Mouse (Mus musculus) induced T-regulatory cell, adult 2 months (primary cell): ENCODE measurements at regions not wholly inside any gene's neighbourhood (a gene's known extent, or its start where the extent isn't known, plus 50 kb on each side); places are given as distances from the start of the nearest gene placed in this dataset.

ENCODE experiments used
- DNase-seq: peaks from one replicate; pipeline ENCODE4 v3.0.0-alpha.2; 2012; ENCODE audit warnings: low read depth

DNA sequence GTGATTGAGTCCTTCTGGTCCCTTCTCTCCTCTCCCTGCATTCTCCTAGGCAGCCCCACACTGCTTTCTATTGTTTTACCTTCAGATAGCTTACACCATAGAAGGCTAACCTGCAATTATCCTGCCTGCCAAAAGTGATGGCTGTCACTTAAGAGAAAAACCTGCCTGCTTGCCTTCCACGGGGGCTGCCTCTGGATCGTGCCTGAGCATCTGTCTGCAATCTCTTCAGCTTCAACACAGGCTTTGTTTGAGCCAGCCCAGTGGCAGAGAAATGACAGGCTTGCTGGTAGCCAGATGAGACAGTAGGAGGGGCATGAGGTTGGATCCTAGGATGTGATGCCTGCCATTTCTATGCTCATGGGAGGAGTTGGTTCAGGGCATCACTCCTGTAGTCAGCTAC, 345.2 kb upstream of the Tshz3 start:
- no peak for DNase-seq

- DNase-seq = no peak
Observed at GRCm38 (mm10) chr7:36350616-36351015, 347.3 kb upstream of the Tshz3 start.

DNA sequence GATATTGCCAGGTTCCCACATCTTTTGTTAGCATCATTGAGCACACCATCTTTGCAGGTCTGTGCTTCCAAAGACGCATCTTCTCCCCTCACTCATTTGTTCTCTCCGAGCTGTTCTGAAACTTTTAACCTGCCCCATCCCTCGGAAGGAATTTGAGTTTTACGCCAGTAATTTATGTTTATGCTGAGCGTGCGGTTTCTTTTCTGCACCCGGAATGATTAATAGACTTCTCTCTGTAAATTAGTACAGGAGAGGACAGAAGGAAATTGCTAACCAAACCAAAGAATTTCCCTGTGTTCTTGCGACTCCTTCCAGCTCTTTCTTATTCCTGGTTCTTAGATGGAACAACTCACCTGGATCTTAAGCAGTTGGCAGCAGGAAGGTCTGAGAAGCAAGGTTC, 349.7 kb upstream of the Tshz3 start:
- DNase-seq = no peak

GRCm38 (mm10) chr7:36334857-36335256, 363.1 kb upstream of the Tshz3 start:
- DNase-seq = no peak

DNA sequence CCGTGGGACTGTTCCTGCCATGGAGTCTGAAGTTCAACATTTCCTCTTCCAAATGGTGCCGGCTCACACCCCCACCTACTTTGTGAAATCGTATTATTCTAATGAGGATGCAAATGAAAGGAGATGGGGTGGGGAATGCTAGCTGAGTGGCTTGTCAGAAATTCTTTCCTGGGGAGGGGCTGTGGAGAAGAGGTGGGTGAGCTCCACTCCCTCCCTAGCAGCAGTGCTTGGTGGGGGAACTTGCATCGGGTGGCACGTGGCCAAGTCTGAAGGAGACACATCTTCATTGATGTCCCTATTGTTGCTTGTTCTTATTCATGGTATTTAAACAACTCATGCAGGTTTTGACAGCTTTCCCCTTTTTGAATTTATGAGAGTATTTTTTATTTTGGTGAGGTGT, 363.8 kb upstream of the Tshz3 start:
- DNase-seq = no peak

GRCm38 (mm10) chr7:36332633-36333032, 365.3 kb upstream of the Tshz3 start:
- no peak for DNase-seq

DNA sequence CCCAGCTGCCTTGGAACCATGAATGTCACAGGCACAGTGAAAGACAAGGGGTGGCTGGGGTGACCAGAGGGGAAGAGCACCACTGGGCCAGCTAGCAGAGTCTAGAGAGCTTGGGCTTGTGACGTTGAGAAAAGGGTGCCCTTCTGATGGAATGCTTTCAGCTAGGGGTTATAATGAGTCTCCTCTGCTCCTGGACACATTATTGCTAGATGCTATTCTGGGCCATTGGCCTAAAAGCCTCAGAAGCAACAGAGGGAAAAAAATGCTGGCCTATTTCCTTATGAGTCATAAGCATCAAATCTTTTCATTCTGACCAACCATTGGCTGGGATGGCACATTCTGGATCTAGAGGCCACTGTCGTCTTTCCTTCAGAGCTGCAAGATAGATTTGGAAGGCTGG, 369.8 kb upstream of the Tshz3 start:
- no peak for DNase-seq

DNA sequence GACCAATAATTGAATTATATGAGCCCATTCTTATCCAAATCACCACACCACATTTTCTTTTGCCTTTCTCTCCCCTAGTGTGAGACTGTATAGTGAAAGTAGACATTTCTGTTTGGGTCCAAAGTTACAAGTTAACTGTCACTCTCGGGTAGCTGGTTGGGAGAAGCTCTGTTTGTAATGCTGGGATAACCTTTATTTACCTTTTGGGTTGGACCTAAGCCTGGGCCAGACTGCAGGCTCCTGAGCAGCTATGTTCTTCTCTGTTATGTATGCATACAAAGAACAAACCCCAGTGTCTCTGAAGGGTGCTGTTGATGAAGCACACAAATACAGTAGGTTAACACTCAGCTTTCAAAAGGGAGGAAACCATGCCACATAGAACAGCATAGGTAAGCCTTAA, 373.9 kb upstream of the Tshz3 start:
- no peak for DNase-seq

DNA sequence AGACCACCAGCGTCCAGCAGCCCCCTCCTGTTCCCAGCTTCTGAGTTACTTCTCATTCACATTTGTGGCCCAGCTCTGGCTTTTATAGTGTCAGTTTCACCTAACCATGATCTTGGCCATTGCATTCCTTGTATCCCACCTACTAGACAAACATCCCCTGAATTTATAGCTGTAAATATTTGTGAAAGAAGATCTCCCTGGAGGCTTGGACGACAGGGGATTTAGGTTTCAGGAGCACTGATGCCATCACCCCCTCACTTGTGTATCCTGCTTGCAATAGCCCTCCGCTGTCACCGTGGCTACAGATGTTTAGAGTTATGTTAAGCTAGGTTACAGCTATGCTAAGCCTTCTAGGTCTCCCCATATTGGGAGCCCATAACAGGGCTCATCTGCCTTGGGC, 375.7 kb upstream of the Tshz3 start:
- no peak for DNase-seq

DNA sequence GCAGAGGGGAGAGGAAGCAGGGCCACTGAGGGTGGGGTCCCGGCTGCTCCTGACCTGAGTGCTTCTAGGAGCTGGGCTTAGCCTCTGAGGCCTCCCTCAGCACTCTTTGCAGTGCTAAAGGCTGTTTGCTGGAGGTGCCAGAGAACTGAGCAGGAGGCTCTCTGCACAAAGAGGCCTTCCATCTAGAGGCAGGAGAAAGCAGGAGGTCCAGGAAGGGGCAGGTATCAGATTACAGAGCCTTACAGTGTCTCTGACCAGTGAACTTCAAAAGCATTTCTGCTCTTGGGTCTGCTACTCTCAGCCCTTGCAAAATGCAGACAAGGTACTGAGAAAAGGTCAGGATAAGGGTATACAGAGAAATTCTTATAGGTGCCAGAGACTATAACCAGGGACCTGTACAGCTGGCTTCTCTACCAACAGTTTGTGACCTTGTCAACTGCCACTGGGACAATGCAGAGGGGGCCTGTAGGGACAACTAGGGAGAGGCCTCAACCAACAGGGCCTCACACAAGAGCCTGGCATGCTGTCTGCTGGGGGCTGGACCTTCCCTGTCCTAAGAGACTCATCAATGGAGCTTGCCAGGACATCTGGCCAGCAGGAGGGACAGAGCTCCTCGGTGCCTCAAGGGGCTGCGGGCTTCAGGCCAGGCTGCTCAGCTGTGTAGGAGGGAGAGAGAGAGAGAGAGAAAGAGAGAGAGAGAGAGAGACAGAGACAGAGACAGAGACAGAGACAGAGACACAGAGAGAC, 380.3 kb upstream of the Tshz3 start:
- no peak for DNase-seq

GRCm38 (mm10) chr7:36313751-36314150, 384.2 kb upstream of the Tshz3 start:
- no peak for DNase-seq

DNA sequence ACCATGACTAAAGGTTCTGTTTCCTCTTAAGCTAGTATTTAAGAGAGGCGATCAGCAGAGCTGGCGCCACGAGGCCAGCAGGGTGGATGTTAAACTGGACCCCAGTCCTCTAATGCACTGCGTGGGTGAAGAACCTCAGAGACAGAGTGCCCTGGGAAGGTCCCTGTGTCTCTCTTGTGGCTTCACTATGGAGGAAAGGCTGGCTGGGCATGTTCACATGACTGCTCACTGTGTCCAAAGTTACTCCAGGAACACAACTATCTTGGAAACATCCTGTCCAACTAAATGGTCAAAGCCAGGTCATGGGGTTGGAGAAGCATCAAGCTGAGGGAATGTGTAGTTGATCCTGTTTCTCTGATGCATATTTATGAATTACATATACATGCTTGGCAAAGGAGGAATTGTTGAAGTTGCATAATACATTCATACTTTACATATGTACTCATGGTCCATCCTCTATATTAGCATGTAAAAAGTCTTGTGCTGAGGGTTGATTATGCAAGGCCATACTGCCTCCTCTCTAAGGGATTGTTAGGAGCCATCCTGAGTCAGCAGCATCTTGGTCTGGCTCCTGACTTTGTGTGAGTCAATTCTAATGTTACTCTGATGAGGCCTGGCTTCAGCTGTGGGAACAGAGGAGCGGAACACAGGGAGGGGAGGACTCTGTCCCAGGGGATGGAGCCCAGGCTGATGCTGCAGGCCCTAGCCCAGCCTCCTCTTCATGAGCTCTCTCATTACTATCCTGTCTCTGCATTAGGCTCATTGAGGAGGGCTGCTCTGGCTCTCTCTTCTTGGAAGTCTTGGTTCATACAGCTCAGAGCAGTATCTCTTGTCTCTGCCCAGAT, 387.9 kb upstream of the Tshz3 start:
- DNase-seq = no peak

- no peak for DNase-seq
Observed at GRCm38 (mm10) chr7:36308726-36309125, 389.2 kb upstream of the Tshz3 start.

DNA sequence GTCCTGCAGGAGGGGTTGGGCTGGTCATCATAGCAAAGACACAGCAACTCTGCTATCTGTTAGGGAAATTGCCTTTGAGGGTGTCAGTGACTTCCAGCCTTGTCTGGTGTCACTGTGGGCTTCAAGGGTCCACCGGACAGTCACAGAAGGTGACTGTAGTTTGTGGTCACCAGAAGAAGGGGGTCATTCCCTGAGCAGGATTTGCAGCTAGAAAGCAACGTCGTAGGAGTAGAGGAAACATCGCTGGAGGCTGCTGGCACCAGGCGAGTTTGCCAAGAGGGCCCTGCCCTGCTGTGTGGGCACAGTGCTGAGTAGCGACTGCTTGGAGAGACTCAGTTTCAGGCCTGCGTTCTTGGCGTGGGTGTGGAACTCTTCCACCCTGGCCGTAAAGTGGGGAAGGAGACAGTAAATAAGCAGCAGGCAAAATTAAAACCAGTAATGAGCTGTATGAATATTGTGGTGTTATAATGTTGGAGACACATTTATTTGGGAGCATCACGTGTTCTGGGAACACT, 389.8 kb upstream of the Tshz3 start:
- no peak for DNase-seq

- no peak for DNase-seq
Observed at GRCm38 (mm10) chr7:36277275-36277674, 420.6 kb upstream of the Tshz3 start.

DNA sequence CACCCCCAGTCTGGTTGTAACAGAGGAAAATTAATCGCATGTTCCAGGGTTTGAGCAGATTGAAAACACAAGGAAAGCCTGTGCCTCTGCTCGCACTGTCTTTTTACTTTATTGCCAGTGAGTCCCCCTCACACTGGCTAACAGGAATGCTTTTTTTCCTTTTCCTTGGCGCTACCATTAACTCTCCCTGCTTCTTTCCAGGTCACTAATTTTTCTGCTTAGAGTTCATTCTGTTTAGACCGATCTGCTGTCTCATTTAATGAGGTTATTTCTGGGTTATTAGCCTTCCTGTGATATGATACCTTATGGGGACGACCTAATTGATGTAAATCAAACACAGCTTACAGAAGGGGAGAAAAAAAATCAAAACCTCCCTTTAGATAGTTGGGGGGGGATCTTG, 429.0 kb upstream of the Tshz3 start:
- DNase-seq = no peak

DNA sequence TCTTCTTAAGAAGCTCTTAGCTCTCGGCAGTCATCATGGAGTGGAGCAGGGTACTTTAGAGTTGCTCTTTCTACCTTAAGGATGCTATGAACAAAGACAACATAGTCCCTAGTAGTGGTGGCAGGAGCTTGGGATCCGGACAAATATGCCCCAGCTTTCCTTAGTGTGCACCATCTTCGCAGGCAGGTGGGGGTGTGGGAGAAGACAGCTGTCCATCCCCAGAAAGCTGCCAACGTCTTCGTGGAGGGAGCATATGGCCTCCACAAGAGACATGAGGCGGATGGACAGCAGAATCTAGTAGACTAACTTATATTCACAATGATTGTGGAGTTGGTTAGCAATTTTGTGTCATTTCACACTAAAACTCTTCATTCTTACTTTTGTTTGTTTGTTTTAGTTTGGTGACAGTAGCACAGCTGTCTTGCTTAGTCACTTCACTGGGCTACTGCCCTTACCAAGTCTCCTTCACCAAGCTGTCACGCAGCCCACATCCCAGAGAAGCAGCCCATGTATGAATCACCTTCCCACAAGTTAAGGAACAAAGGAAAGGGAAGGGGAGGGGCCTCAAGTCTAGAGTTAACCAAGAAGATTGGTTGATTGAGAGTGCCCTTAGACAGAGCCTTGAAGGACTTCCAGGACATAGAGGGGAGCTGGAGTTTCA, 432.6 kb upstream of the Tshz3 start:
- no peak for DNase-seq

GRCm38 (mm10) chr7:36262124-36262710, 435.7 kb upstream of the Tshz3 start:
- no peak for DNase-seq

DNA sequence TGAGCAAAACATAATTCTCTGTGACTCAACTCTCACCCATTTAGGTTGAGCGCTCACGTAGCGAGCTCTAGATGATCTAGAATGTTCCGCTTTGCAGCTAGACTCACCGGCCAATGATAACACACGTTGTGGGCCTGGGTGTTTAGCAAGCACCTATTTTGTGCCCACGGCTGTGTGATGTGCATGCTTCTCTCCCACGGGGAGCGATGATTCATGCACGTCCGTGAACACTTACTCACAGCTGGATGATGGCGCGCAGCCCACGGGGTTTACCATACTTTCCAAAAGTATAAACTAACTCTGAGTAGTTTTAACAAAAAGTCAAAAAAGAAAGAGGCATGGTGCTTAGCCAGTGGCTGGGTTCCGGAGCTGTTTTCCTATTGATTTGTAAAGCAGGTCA, 440.8 kb upstream of the Tshz3 start:
- DNase-seq = no peak

GRCm38 (mm10) chr7:36247356-36247755, 444.6 kb upstream of the Zfp507 start:
- DNase-seq = no peak

GRCm38 (mm10) chr7:36236673-36237072, 433.9 kb upstream of the Zfp507 start:
- peak; percentile 6 for DNase-seq

GRCm38 (mm10) chr7:36229031-36229430, 426.2 kb upstream of the Zfp507 start:
- no peak for DNase-seq
